23 mouse cellular contexts compared by ENCODE assay signal in the genomic region with DNA sequence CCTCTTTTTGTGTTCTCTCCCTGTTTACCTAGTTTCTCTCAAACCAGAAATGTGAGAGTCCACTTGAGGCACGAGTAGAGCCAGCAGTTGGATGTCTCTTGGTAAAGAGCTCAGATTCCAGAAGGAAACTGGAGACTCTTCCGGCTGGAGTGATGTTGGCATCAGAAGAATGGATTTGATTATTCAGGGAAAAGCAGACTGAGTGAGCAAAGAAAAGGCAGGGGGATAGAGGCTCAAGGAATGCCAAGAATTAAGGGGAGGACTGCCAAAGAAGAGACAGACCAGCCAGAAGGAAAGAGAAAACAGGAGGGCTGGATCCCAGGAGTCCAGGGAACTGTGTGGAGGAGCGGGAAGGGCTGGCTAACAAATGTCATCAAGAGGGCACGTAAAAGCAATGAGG. TPM values are rescaled to one million over a fixed set of nuclear protein-coding genes. Genes with fewer than 3 reads are reported as not detected.
DNase-seq lines count a peak whose midpoint lies in the region; ATAC-seq and TF ChIP-seq lines count a peak whose summit lies in the region.
"Had no signal": no experiment of that assay in that cellular context is flagged by ENCODE, and none has a peak within 500 bp of the region (broad histone marks: within the 10 kb centered on the region; RNA-seq: fewer than 3 reads in every experiment).

No protein-coding gene starts in this region.

- H3K36me3 ChIP-seq in limb, embryonic 14.5 days (ENCODE audit: control insufficient read depth, insufficient read depth, low read length), result no peaks in the 10 kb centered on the region
- no peaks in the 10 kb centered on the region for H3K36me3 ChIP-seq in limb, embryonic 10.5 days
- no peaks in the 10 kb centered on the region for H3K36me3 ChIP-seq in embryonic facial prominence, embryonic 12.5 days
- H3K36me3 ChIP-seq in midbrain, embryonic 15.5 days (replicated peaks), result no peaks in the 10 kb centered on the region
- H3K36me3 ChIP-seq: heart, embryonic 15.5 days; limb, embryonic 13.5 days; midbrain, embryonic 12.5 days had no signal

- no peaks in the 10 kb centered on the region for H3K9me3 ChIP-seq in limb, embryonic 14.5 days (ENCODE audit: control insufficient read depth, low read length)
- H3K9me3 ChIP-seq in limb, embryonic 10.5 days (replicated peaks), result no peaks in the 10 kb centered on the region
- H3K9me3 ChIP-seq in embryonic facial prominence, embryonic 12.5 days, result no peaks in the 10 kb centered on the region
- no peaks in the 10 kb centered on the region for H3K9me3 ChIP-seq in midbrain, embryonic 15.5 days
- H3K9me3 ChIP-seq: heart, embryonic 15.5 days; limb, embryonic 13.5 days; midbrain, embryonic 12.5 days had no signal

- no peak overlapping the region for H3K4me2 ChIP-seq in limb, embryonic 14.5 days (replicated peaks; ENCODE audit: low read depth, low read length, severe bottlenecking)
- no peak overlapping the region for H3K4me2 ChIP-seq in embryonic facial prominence, embryonic 12.5 days (replicated peaks)
- H3K4me2 ChIP-seq in midbrain, embryonic 15.5 days, result no peak overlapping the region
- H3K4me2 ChIP-seq: heart, embryonic 15.5 days; hindbrain, embryonic 14.5 days; limb, embryonic 13.5 days; midbrain, embryonic 12.5 days had no signal

- intact Hi-C loops in gastrocnemius, postnatal 14 days (cut with DNase I; ENCODE audit: low total_unique reads), result no loop called here
- intact Hi-C loops in gastrocnemius, adult 2 months (cut with DNase I), result no loop called here

- H3K27ac ChIP-seq in gastrocnemius, adult 2 months, result no peak overlapping the region
- H3K27ac ChIP-seq in limb, embryonic 14.5 days (replicated peaks; ENCODE audit: low read depth, low read length), result no peak overlapping the region; the same call in 1 of the 2 replicates
- H3K27ac ChIP-seq in limb, embryonic 10.5 days, result no peak overlapping the region
- peak overlapping the region; percentile 75 for H3K27ac ChIP-seq in embryonic facial prominence, embryonic 12.5 days
- H3K27ac ChIP-seq in midbrain, embryonic 15.5 days, result no peak overlapping the region
- H3K27ac ChIP-seq: heart, embryonic 15.5 days; hindbrain, embryonic 14.5 days; limb, embryonic 13.5 days; macrophage; midbrain, embryonic 12.5 days had no signal

- 43% methylated on average over 4 of the region's 4 CpGs for WGBS in limb, embryonic 14.5 days
- 78% methylated on average over 4 of the region's 4 CpGs for WGBS in limb, embryonic 10.5 days
- WGBS in embryonic facial prominence, embryonic 12.5 days, result 33% methylated on average over 4 of the region's 4 CpGs
- WGBS in midbrain, embryonic 15.5 days, result 55% methylated on average over 4 of the region's 4 CpGs

- TF ChIP-seq POLR2A in limb, embryonic 14.5 days (IDR thresholded peaks at IDR 0.05; ENCODE audit: borderline replicate concordance, extremely low read depth, insufficient read depth, insufficient read length), result no peak

- no peak overlapping the region for H3K4me3 ChIP-seq in gastrocnemius, adult 2 months
- no peak overlapping the region for H3K4me3 ChIP-seq in limb, embryonic 14.5 days (replicated peaks; ENCODE audit: low read length)
- no peak overlapping the region for H3K4me3 ChIP-seq in limb, embryonic 10.5 days
- H3K4me3 ChIP-seq in embryonic facial prominence, embryonic 12.5 days, result no peak overlapping the region
- no peak overlapping the region for H3K4me3 ChIP-seq in midbrain, embryonic 15.5 days
- H3K4me3 ChIP-seq: erythroblast, embryonic 14.5 days; heart, embryonic 15.5 days; limb, embryonic 13.5 days; midbrain, embryonic 12.5 days had no signal

- ATAC-seq in limb, embryonic 14.5 days (ENCODE audit: low FRiP score, low read depth), result peak; percentile 48
- ATAC-seq in embryonic facial prominence, embryonic 12.5 days (ENCODE audit: insufficient number of reproducible peaks, insufficient read depth, low FRiP score, low TSS enrichment), result no peak
- ATAC-seq in midbrain, embryonic 15.5 days (replicated peaks), result no peak
- ATAC-seq: intestine, postnatal 0 days had no signal

- DNase-seq in gastrocnemius, postnatal 14 days, result peak; percentile 23
- DNase-seq in gastrocnemius, adult 2 months, result no peak
- peak; percentile 71 for DNase-seq in limb, embryonic 14.5 days (ENCODE audit: low spot score)
- no peak for DNase-seq in limb, embryonic 10.5 days (ENCODE audit: low spot score)
- DNase-seq in Muller cell, postnatal 12 days (ENCODE audit: inconsistent ontology term), result peak; percentile 87
- DNase-seq in adrenal gland, postnatal 4 days (ENCODE audit: low spot score in 2 of 2), result no peak
- DNase-seq: adrenal gland, postnatal 25 days; cerebellum, adult 9-10 months; heart, adult 18-20 months; kidney, postnatal 14 days; retina, postnatal 1 day; thymus, postnatal 36 days had no signal

- no peaks in the 10 kb centered on the region for H3K27me3 ChIP-seq in limb, embryonic 14.5 days (ENCODE audit: control insufficient read depth, insufficient read depth, low read length)
- H3K27me3 ChIP-seq in limb, embryonic 10.5 days (ENCODE audit: low read depth, poor library complexity, severe bottlenecking), result no peaks in the 10 kb centered on the region
- H3K27me3 ChIP-seq in embryonic facial prominence, embryonic 12.5 days, result no peaks in the 10 kb centered on the region
- no peaks in the 10 kb centered on the region for H3K27me3 ChIP-seq in midbrain, embryonic 15.5 days (replicated peaks)
- H3K27me3 ChIP-seq: heart, embryonic 15.5 days; limb, embryonic 13.5 days had no signal

- 0 out of 2 replicates have a peak, but pooled peaks cover 6% of the 10 kb centered on the region for H3K4me1 ChIP-seq in limb, embryonic 14.5 days (ENCODE audit: control insufficient read depth, insufficient read depth, low read length)
- H3K4me1 ChIP-seq in limb, embryonic 10.5 days, result peaks cover 11% of the 10 kb centered on the region
- peaks cover 13% of the 10 kb centered on the region; the same call in 1 of the 2 replicates for H3K4me1 ChIP-seq in embryonic facial prominence, embryonic 12.5 days
- no peaks in the 10 kb centered on the region for H3K4me1 ChIP-seq in midbrain, embryonic 15.5 days
- H3K4me1 ChIP-seq: heart, embryonic 15.5 days; midbrain, embryonic 12.5 days had no signal

- no peak overlapping the region for H3K9ac ChIP-seq in limb, embryonic 14.5 days (ENCODE audit: low read depth, low read length, severe bottlenecking)
- H3K9ac ChIP-seq in embryonic facial prominence, embryonic 12.5 days, result no peak overlapping the region
- H3K9ac ChIP-seq in midbrain, embryonic 15.5 days, result no peak overlapping the region
- H3K9ac ChIP-seq: heart, embryonic 15.5 days; hindbrain, embryonic 14.5 days; limb, embryonic 13.5 days; midbrain, embryonic 12.5 days had no signal

- no peak for TF ChIP-seq CTCF in gastrocnemius, adult 2 months (IDR thresholded peaks at IDR 0.05)

RNA-seq across cellular contexts. Expression of a gene that starts 15.9 kb away (rescaled TPM):
- 1 to 10 TPM; 4.0 to 5.9 TPM for total RNA-seq in gastrocnemius, postnatal 14 days (2021)
- 1 to 10 TPM; 2.7 to 6.6 TPM for total RNA-seq in gastrocnemius, adult 2 months (2021)
- 7.7 and 11.2 TPM in 2 replicates for polyA plus RNA-seq in limb, embryonic 14.5 days (2012; rRNA removed)
- polyA plus RNA-seq in limb, embryonic 14.5 days (2014; fragmentation: Nextera tagmentation; extraction: Ambion mirVana), result 10.5 and 12.0 TPM in 2 replicates
- 6.2 and 9.2 TPM in 2 replicates for polyA plus RNA-seq in limb, embryonic 10.5 days (2016; fragmentation: Nextera tagmentation; extraction: Ambion mirVana)
- polyA plus RNA-seq in embryonic facial prominence, embryonic 12.5 days (2016; fragmentation: Nextera tagmentation; extraction: Ambion mirVana), result 11.3 and 11.8 TPM in 2 replicates
- total RNA-seq in adrenal gland, postnatal 4 days (2021), result 10 to 100 TPM; 50.7 to 56.9 TPM
- polyA plus RNA-seq in midbrain, embryonic 15.5 days (2015; fragmentation: Nextera tagmentation; extraction: Ambion mirVana), result 9.6 and 11.1 TPM in 2 replicates

RNA-seq across cellular contexts. Expression of a gene that starts 16.1 kb away (rescaled TPM):
- total RNA-seq in gastrocnemius, postnatal 14 days (2021), result not detected
- not detected for total RNA-seq in gastrocnemius, adult 2 months (2021)
- 1.4 and 1.9 TPM in 2 replicates for polyA plus RNA-seq in limb, embryonic 14.5 days (2012; rRNA removed)
- 0.40 and 1.3 TPM in 2 replicates for polyA plus RNA-seq in limb, embryonic 14.5 days (2014; fragmentation: Nextera tagmentation; extraction: Ambion mirVana)
- 0.09 and 0.25 TPM in 2 replicates for polyA plus RNA-seq in limb, embryonic 10.5 days (2016; fragmentation: Nextera tagmentation; extraction: Ambion mirVana)
- 0.64 and 1.3 TPM in 2 replicates for polyA plus RNA-seq in embryonic facial prominence, embryonic 12.5 days (2016; fragmentation: Nextera tagmentation; extraction: Ambion mirVana)
- total RNA-seq in adrenal gland, postnatal 4 days (2021), result 1 to 10 TPM; 2.0 to 2.3 TPM
- 1.8 TPM in 2 replicates for polyA plus RNA-seq in midbrain, embryonic 15.5 days (2015; fragmentation: Nextera tagmentation; extraction: Ambion mirVana)
- polyA plus RNA-seq: C2C12; erythroblast, embryonic 14.5 days; macrophage; small intestine, adult 2 months had no signal

RNA-seq across cellular contexts. Expression of a gene that starts 53.4 kb away (rescaled TPM):
- total RNA-seq in gastrocnemius, postnatal 14 days (2021), result 1 to 10 TPM; 1.6 to 1.8 TPM
- not detected for total RNA-seq in gastrocnemius, adult 2 months (2021)
- polyA plus RNA-seq in limb, embryonic 14.5 days (2012; rRNA removed), result 30.4 and 36.9 TPM in 2 replicates
- polyA plus RNA-seq in limb, embryonic 14.5 days (2014; fragmentation: Nextera tagmentation; extraction: Ambion mirVana), result 43.3 and 50.9 TPM in 2 replicates
- polyA plus RNA-seq in limb, embryonic 10.5 days (2016; fragmentation: Nextera tagmentation; extraction: Ambion mirVana), result 116 and 124 TPM in 2 replicates
- 83.8 and 89.5 TPM in 2 replicates for polyA plus RNA-seq in embryonic facial prominence, embryonic 12.5 days (2016; fragmentation: Nextera tagmentation; extraction: Ambion mirVana)
- total RNA-seq in adrenal gland, postnatal 4 days (2021), result 10 to 100 TPM; 16.0 to 16.5 TPM
- polyA plus RNA-seq in midbrain, embryonic 15.5 days (2015; fragmentation: Nextera tagmentation; extraction: Ambion mirVana), result 8.1 and 10.0 TPM in 2 replicates

Comparison
In these comparisons a context has a peak if more than half of its experiments do, and no peak if none do; other contexts are left out.
1. DNase-seq: peak in gastrocnemius, postnatal 14 days (single experiment), limb, embryonic 14.5 days (single experiment) and Muller cell, postnatal 12 days (single experiment); none in gastrocnemius, adult 2 months (single experiment), limb, embryonic 10.5 days (single experiment) and adrenal gland, postnatal 4 days (0 of 2).